Mouse (Mus musculus) ES-E14 (cell line): Measurements from ENCODE around the gene Myom1.

Experiments
- CHD2 ChIP-seq: IDR thresholded peaks from 2 replicates; pipeline ENCODE4 v1.6.1; 2014; ENCODE audit warnings: mild to moderate bottlenecking, low read depth, low read length, inconsistent platforms
- HCFC1 ChIP-seq: IDR thresholded peaks from 2 replicates; pipeline ENCODE4 v1.6.1; 2012; ENCODE audit warnings: low read length, inconsistent platforms, borderline replicate concordance; ENCODE audit not compliant: insufficient read depth
- MAFK ChIP-seq: IDR thresholded peaks from 2 replicates; pipeline ENCODE4 v1.6.1; 2014; ENCODE audit warnings: mild to moderate bottlenecking, low read depth, low read length, inconsistent platforms; ENCODE audit not compliant: insufficient read depth
- ZNF384 ChIP-seq: IDR thresholded peaks from 2 replicates; pipeline ENCODE4 v1.6.1; 2012; ENCODE audit warnings: low read depth, low read length, inconsistent platforms

GRCm38 (mm10) chr17:71137334-71137721 lies 134.9 kb downstream of the Myom1 start:
- TF ChIP-seq MAFK = no peak
- TF ChIP-seq HCFC1 = no peak
- no peak for TF ChIP-seq CHD2
- no peak for TF ChIP-seq ZNF384
